Mouse (Mus musculus): ENCODE results near the gene Rsbn1l. TPM values are rescaled to one million over a fixed set of nuclear protein-coding genes. Genes with fewer than 3 reads are reported as not detected.
"Not testable (repeated sequence)": the region's sequence is repeated elsewhere in the genome, so short reads cannot be mapped to it uniquely, and the experiment has no call there.

The Rsbn1l gene
- total and polyA plus RNA-seq, 3 experiments: 8.1 to 20.2 (median 17.0) TPM

GRCm38 (mm10) chr5:20943791-20944190, 12.4 kb downstream of the Rsbn1l start:
- H3K79me2 ChIP-seq (replicated peaks; ENCODE audit: control insufficient read depth, extremely low read depth, insufficient read depth, poor library complexity, severe bottlenecking): peaks cover 95% of the 10 kb centered on the region
- H3K27ac ChIP-seq (ENCODE audit: insufficient read depth, low read depth); H3K9ac ChIP-seq (ENCODE audit: insufficient read depth, low read depth); DNase-seq (ENCODE audit: extremely low read depth); H3K9me3 ChIP-seq (replicated peaks; ENCODE audit: low read length); dilution Hi-C loops (cut with MboI; ENCODE audit: extremely low pct_ligation_motif_present, extremely low pct_unique_long_range_greater_than_20kb, low sequenced_read_pairs); H3K4me3 ChIP-seq (replicated peaks in 1 of 3; ENCODE audit: low read depth in 2 of 3, low read length in 2 of 3, poor library complexity in 1 of 3); in situ Hi-C loops (cut with MboI; ENCODE audit: low pct_ligation_motif_present, low pct_unique_long_range_greater_than_20kb, low sequenced_read_pairs); H3K27me3 ChIP-seq (replicated peaks): not testable (repeated sequence)
- peak; percentile 86 for TF ChIP-seq ZNF384 (IDR thresholded peaks at IDR 0.05; ENCODE audit: low read depth, low read length)
- H3K4me2 ChIP-seq (ENCODE audit: insufficient read depth, low read depth, poor library complexity, severe bottlenecking): peak overlapping the region; percentile 34; the same call in 1 of the 2 replicates
- H3K36me3 ChIP-seq (replicated peaks in 1 of 2; ENCODE audit: control insufficient read depth in 1 of 2, insufficient read depth in 1 of 2, low read length in 1 of 2): peaks cover 0 to 18% of the 10 kb centered on the region in 2 experiments
- peaks cover 29 to 71% of the 10 kb centered on the region in 2 experiments for H3K4me1 ChIP-seq (ENCODE audit: control insufficient read depth in 1 of 2, insufficient read depth in 2 of 2)

DNA sequence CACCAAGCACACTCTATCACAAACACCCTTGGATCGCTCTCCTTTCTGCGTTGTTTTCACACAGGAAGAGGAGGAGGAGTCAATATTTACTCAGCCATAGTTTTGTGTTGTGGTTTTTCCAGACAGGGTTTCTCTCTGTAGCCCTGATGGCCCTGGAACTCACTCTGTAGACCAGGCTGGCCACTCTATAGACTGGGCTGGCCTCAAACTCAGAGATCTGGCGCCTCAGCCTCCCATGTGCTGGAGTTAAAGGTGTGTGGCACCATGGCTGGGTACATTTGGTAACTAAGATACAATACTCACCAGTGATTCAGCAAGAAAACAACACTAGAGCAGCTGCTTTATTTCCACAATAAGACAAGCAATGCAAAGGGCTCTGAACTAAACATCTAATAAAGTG, 13.7 kb downstream of the Rsbn1l start:
- in situ Hi-C loops (cut with MboI; ENCODE audit: low pct_ligation_motif_present, low pct_unique_long_range_greater_than_20kb, low sequenced_read_pairs) (no loop called here), dilution Hi-C loops (cut with MboI; ENCODE audit: extremely low pct_ligation_motif_present, extremely low pct_unique_long_range_greater_than_20kb, low sequenced_read_pairs) (no loop called here)
- Histone ChIP-seq H3K4me3 (replicated peaks in 1 of 3; ENCODE audit: low read depth in 2 of 3, low read length in 2 of 3, poor library complexity in 1 of 3) (no peak overlapping the region), H3K27ac (ENCODE audit: insufficient read depth, low read depth) (no peak overlapping the region), H3K9me3 (replicated peaks; ENCODE audit: low read length) (no peaks in the 10 kb centered on the region), H3K9ac (ENCODE audit: insufficient read depth, low read depth) (no peak overlapping the region), H3K4me1 (ENCODE audit: control insufficient read depth in 1 of 2, insufficient read depth in 2 of 2) (peaks cover 30 to 70% of the 10 kb centered on the region in 2 experiments), H3K36me3 (replicated peaks in 1 of 2; ENCODE audit: control insufficient read depth in 1 of 2, insufficient read depth in 1 of 2, low read length in 1 of 2) (peaks cover 0 to 16% of the 10 kb centered on the region in 2 experiments), H3K27me3 (replicated peaks) (no peaks in the 10 kb centered on the region), H3K79me2 (replicated peaks; ENCODE audit: control insufficient read depth, extremely low read depth, insufficient read depth, poor library complexity, severe bottlenecking) (peaks cover 92% of the 10 kb centered on the region), H3K4me2 (ENCODE audit: insufficient read depth, low read depth, poor library complexity, severe bottlenecking) (0 out of 2 replicates have a peak overlapping the region, but pooled peaks have one; percentile 4)
- DNase-seq (ENCODE audit: extremely low read depth): no peak
- no peak for TF ChIP-seq TBP (conservative IDR thresholded peaks at IDR 0.05; ENCODE audit: low read depth, low read length)
- no peak for TF ChIP-seq JUND (conservative IDR thresholded peaks at IDR 0.05; ENCODE audit: low read depth, low read length)
- no peak for TF ChIP-seq USF2 (conservative IDR thresholded peaks at IDR 0.05; ENCODE audit: low read depth, low read length)
- TF ChIP-seq SMC3 (IDR thresholded peaks at IDR 0.05; ENCODE audit: low read depth, low read length): no peak
- TF ChIP-seq SIN3A (IDR thresholded peaks at IDR 0.05; ENCODE audit: low read length): no peak
- TF ChIP-seq MXI1 (IDR thresholded peaks at IDR 0.05; ENCODE audit: low read depth, low read length): no peak
- TF ChIP-seq NELFE (IDR thresholded peaks at IDR 0.05; ENCODE audit: low read depth, low read length): no peak
- TF ChIP-seq KAT2A (IDR thresholded peaks at IDR 0.05; ENCODE audit: insufficient replicate concordance, low read length): no peak
- no peak for TF ChIP-seq E2F4 (IDR thresholded peaks at IDR 0.05; ENCODE audit: insufficient replicate concordance, low read depth, low read length)
- no peak for TF ChIP-seq POLR2A (IDR thresholded peaks at IDR 0.05; ENCODE audit: low read depth, low read length)
- TF ChIP-seq MEF2A (IDR thresholded peaks at IDR 0.05; ENCODE audit: borderline replicate concordance, low read depth, low read length): no peak
- TF ChIP-seq JUN (IDR thresholded peaks at IDR 0.05; ENCODE audit: insufficient read depth, low read depth, low read length): no peak
- no peak for TF ChIP-seq NRF1 (IDR thresholded peaks at IDR 0.05; ENCODE audit: low read depth, low read length)
- TF ChIP-seq CHD1 (IDR thresholded peaks at IDR 0.05; ENCODE audit: low read depth, low read length): no peak
- no peak for TF ChIP-seq GABPA (IDR thresholded peaks at IDR 0.05; ENCODE audit: insufficient replicate concordance, low read depth, low read length)

Data from CH12.LX (cell line).